Mouse (Mus musculus): ENCODE data around the gene Hs1bp3. TPM values are rescaled to one million over a fixed set of nuclear protein-coding genes. Genes with fewer than 3 reads are reported as not detected.

Gene Hs1bp3
- total RNA-seq (2021), result 10 to 100 TPM; 11.8 to 12.7 TPM
- long read RNA-seq, experiment 1, partial matches to known transcripts, result 2 of 10 reads
- long read RNA-seq, experiment 1, other reads (novel, unspliced or antisense), result 5 of 10 reads
- long read RNA-seq, experiment 2, partial matches to known transcripts, result 3 of 10 reads
- long read RNA-seq, experiment 2, other reads (novel, unspliced or antisense), result 3 of 10 reads

GRCm38 (mm10) chr12:8313270-8313771 lies at the start of gene Hs1bp3:
TSS of gene Hs1bp3 (plus strand) at chr12:8313432.
- intact Hi-C loops (cut with DNase I), result no loop called here
- peak; percentile 96 for TF ChIP-seq CTCF (IDR thresholded peaks at IDR 0.05)
- Histone ChIP-seq H3K4me3 (peak within 1 kb of the TSS; percentile 66), H3K27ac (peak within 1 kb of the TSS; percentile 87)
- peak; percentile 84 to 93 for DNase-seq (ENCODE audit: extremely low spot score in 1 of 2, low spot score in 2 of 2)

- H3K27ac ChIP-seq, result no peak overlapping the region
- intact Hi-C loops (cut with DNase I), result no loop called here
- no peak for DNase-seq (ENCODE audit: extremely low spot score in 1 of 2, low spot score in 2 of 2)
- TF ChIP-seq CTCF (IDR thresholded peaks at IDR 0.05), result no peak
- no peak overlapping the region for H3K4me3 ChIP-seq
These were observed 46.9 kb upstream of the Hs1bp3 start for GRCm38 (mm10) chr12:8266311-8266710.

- no peak for TF ChIP-seq CTCF (IDR thresholded peaks at IDR 0.05)
- intact Hi-C loops (cut with DNase I), result no loop called here
These were observed 43.6 kb upstream of the Hs1bp3 start for GRCm38 (mm10) chr12:8269627-8270026.

DNA sequence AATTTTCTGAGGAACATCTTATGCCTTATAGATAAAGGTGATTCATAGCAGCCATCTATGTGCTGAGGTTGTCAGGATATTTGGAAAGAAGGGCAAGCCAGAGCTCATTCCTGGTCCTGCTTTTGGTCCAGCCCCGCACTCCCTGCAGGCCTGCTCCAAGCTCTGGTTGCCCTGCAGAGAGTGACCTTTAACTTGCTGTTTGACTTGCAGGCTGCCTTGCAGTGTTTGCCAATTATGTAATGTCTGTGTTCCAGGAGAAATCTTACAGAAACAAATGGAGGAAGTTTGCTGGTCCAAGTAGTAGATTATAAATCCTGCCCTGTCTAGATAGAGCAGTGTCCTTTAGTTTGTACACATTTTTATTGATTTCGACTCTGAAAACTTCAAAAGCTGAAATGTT lies 41.8 kb upstream of the Hs1bp3 start:
- no peak for DNase-seq (ENCODE audit: extremely low spot score in 1 of 2, low spot score in 2 of 2)
- no peak for TF ChIP-seq CTCF (IDR thresholded peaks at IDR 0.05)
- Histone ChIP-seq H3K27ac (no peak overlapping the region), H3K4me3 (no peak overlapping the region)
- intact Hi-C loops (cut with DNase I), result no loop called here

More at GRCm38 (mm10) chr12:8269627-8270026, 43.6 kb upstream of the Hs1bp3 start:
- H3K4me3 ChIP-seq, result no peak overlapping the region
- no peak overlapping the region for H3K27ac ChIP-seq
- DNase-seq (ENCODE audit: extremely low spot score in 1 of 2, low spot score in 2 of 2), result no peak

GRCm38 (mm10) chr12:8273471-8274171 lies 39.6 kb upstream of the Hs1bp3 start:
- intact Hi-C loops (cut with DNase I), result no loop called here

DNA sequence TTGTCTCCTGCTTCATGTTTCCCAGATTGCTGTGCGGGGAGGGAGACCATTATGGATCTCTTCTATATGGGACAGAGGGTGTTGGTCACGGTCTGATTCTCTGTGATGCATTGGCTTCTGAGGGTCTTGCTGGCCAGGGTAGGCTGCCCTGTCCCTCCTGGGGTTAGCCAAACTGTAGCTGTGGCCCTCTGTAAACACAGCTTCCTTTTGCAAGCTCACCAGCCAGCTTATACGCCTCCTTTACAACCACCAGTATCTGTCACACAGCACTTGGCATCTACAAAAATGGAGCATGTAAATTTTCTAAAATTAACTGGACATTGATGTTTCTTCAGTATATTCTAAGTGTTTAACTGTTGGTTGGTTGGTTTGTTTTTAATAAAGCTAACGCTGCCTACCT lies 37.8 kb upstream of the Hs1bp3 start:
- intact Hi-C loops (cut with DNase I), result no loop called here
- DNase-seq (ENCODE audit: extremely low spot score in 1 of 2, low spot score in 2 of 2), result no peak
- no peak overlapping the region for H3K27ac ChIP-seq
- no peak for TF ChIP-seq CTCF (IDR thresholded peaks at IDR 0.05)
- H3K4me3 ChIP-seq, result no peak overlapping the region

More at GRCm38 (mm10) chr12:8273471-8274171, 39.6 kb upstream of the Hs1bp3 start:
- DNase-seq (ENCODE audit: extremely low spot score in 1 of 2, low spot score in 2 of 2), result no peak
- H3K4me3 ChIP-seq, result no peak overlapping the region
- no peak overlapping the region for H3K27ac ChIP-seq
- no peak for TF ChIP-seq CTCF (IDR thresholded peaks at IDR 0.05)

DNA sequence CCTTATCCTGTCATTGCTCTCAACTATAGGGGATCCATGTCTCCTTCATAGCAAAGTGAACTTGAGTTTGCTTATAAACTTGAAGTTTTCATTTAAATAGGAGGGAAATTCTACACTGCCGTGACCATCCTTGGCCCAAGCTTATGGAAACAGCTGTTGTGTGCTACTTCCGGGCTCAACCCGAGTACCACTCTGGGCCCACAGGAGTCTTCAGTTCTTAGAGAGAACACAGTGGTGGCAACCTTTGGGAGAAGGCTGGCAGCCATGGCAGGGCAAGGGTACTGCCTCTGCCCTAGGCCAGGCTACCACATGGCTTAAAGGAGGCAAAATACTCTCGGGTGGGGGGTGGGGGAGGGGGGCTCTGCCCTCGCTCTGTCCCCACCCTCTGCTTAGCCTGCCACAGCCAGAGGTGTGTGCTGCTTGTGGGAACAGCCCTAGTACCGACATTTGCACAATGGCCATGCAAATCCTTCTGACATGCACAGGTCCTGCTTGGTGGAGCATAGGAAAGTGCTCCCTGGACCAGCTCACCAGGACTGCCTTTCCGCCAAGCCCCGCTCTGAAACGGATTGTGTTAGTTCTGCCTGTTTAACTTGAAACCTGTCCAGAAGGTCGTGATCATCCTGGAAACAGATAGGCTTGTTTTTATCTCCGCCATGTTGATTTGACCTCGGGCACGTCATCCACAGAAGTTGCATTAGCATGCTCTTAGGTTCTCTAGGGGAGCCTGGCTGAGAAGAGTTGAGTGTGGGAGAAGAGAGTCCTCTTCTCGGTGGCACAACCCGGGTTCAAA lies 31.8 kb upstream of the Hs1bp3 start:
- Histone ChIP-seq H3K4me3 (no peak overlapping the region), H3K27ac (no peak overlapping the region)
- TF ChIP-seq CTCF (IDR thresholded peaks at IDR 0.05), result no peak
- DNase-seq (ENCODE audit: extremely low spot score in 1 of 2, low spot score in 2 of 2), result no peak
- intact Hi-C loops (cut with DNase I), result no loop called here

DNA sequence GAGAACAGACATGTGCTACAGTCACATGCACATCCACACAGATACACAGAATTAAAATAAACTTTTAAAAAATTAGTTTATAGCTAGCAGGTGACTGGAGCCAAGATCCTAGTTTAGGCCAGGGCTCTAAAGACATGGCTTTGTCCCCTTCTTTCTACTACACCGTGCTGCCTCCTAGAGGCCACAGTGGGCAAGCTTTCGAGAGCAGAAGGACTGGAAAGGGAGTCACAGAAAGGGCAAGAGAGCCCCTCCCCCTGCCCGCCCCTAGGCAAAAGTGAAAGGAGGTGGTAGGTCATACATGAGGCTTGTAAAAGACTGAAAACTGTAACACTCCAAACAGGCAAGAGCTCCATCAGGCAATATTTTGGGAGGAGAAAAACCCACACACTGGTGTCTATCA lies 25.3 kb upstream of the Hs1bp3 start:
- Histone ChIP-seq H3K27ac (no peak overlapping the region), H3K4me3 (no peak overlapping the region)
- no peak; the same call in 1 of the 2 replicates for TF ChIP-seq CTCF (IDR thresholded peaks at IDR 0.05)
- no peak for DNase-seq (ENCODE audit: extremely low spot score in 1 of 2, low spot score in 2 of 2)
- intact Hi-C loops (cut with DNase I), result no loop called here

DNA sequence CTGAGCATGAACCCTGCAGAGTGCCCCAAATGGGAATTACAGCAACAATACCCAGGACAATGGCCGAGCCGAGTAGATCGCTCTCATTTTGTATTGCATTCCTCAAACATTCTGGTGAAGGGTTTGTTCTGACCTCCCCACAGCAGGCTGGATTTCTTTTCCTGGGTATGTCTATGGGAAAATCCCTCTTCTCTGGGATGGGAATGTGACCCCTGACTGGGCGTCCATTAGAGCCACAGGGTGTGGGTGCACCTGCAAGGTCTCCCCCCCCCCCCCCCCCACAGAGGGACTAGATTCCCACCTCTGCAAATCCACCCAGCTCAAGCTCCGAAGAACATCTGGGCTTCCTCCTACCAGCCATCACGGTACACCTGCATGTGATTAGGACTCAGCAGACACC lies 24.1 kb upstream of the Hs1bp3 start:
- intact Hi-C loops (cut with DNase I), result no loop called here

GRCm38 (mm10) chr12:8289499-8289898 lies 23.7 kb upstream of the Hs1bp3 start:
- intact Hi-C loops (cut with DNase I), result no loop called here
- TF ChIP-seq CTCF (IDR thresholded peaks at IDR 0.05), result no peak
- DNase-seq (ENCODE audit: extremely low spot score in 1 of 2, low spot score in 2 of 2), result no peak
- Histone ChIP-seq H3K27ac (no peak overlapping the region), H3K4me3 (no peak overlapping the region)

More for the DNA sequence above, 24.1 kb upstream of the Hs1bp3 start:
- no peak for DNase-seq (ENCODE audit: extremely low spot score in 1 of 2, low spot score in 2 of 2)
- Histone ChIP-seq H3K27ac (no peak overlapping the region), H3K4me3 (no peak overlapping the region)
- no peak for TF ChIP-seq CTCF (IDR thresholded peaks at IDR 0.05)

DNA sequence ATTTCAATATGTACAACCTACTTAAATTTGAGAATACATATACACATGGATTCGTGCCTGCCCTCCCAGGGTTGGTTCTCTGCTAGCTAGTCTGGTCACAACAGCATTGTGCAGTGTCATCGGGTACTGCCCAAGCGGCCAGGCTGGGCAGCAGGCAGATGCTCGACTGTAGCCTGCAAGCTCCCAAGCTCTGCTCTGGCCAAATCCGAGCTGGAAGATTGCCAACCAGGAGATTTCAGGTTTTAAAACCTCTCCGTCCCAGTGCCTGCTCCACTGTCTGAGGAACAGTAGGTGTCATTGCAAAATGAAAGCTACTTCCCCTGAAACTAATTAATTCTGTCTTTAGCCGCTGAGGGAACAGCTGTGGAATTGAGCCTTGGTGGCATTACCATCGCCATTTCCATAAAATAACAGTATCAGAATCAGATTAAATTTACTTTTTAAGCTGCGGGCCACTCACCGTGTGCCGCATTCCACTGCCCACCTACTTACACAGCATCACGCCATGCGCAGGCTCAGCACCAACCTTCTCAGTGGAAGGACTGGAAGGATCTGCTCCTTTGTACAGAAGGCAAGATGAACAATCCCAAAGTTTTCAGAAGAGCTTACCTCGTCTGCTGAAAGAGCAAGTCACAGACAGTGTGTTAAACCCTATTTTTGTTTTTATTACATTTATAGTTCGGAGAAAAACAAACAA lies 21.9 kb upstream of the Hs1bp3 start:
- intact Hi-C loops (cut with DNase I), result no loop called here
- no peak for TF ChIP-seq CTCF (IDR thresholded peaks at IDR 0.05)
- no peak for DNase-seq (ENCODE audit: extremely low spot score in 1 of 2, low spot score in 2 of 2)
- 0 out of 2 replicates have a peak overlapping the region, but pooled peaks have one; percentile 40 for H3K27ac ChIP-seq
- H3K4me3 ChIP-seq, result peak overlapping the region; percentile 45

Data from left cerebral cortex, adult 2 months (tissue).